In the genomic region with DNA sequence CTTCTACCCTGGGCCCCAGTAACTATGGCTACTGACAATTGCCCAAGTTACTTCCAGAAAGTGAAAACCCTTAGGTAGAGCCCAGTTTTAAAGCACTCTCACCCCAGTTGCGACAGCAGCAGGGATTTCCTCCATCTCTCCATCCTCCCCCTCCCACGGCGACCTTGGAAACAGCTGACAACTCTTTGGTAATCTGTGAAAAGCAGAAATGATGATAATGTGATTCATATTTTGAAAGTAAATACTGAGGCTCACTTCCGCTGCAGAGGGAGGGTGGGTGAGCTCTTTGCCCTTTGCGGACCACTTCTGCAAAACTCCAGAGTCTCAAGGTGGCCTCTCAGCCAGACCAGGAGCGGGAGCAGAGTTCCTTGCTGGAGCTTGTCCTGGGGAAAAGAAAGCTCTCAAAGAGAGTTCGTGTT, we compare ENCODE assay signal across 8 mouse cellular contexts. TPM values are rescaled to one million over a fixed set of nuclear protein-coding genes. Genes with fewer than 3 reads are reported as not detected.
DNase-seq lines count a peak whose midpoint lies in the region; ATAC-seq and TF ChIP-seq lines count a peak whose summit lies in the region.

No protein-coding gene starts in this region.

- H3K9ac ChIP-seq in stomach, embryonic 16.5 days (ENCODE audit: low read length) = 0 out of 2 replicates have a peak overlapping the region, but pooled peaks have one; percentile 46
- no peak overlapping the region for H3K9ac ChIP-seq in hindbrain, embryonic 12.5 days

- H3K36me3 ChIP-seq in testis, adult 2 months (ENCODE audit: control insufficient read depth, insufficient read depth, low read length) = no peaks in the 10 kb centered on the region
- H3K36me3 ChIP-seq in stomach, embryonic 16.5 days (ENCODE audit: control insufficient read depth, insufficient read depth, low read length) = no peaks in the 10 kb centered on the region
- no peaks in the 10 kb centered on the region for H3K36me3 ChIP-seq in hindbrain, embryonic 12.5 days

- H3K4me2 ChIP-seq in stomach, embryonic 16.5 days (ENCODE audit: low read depth, low read length) = peak overlapping the region; percentile 39
- no peak overlapping the region for H3K4me2 ChIP-seq in hindbrain, embryonic 12.5 days (replicated peaks)

- no peak overlapping the region; the same call in 1 of the 2 replicates for H3K27ac ChIP-seq in testis, adult 2 months (ENCODE audit: control insufficient read depth, insufficient read depth, low read depth, low read length)
- H3K27ac ChIP-seq in stomach, embryonic 16.5 days (ENCODE audit: low read length) = no peak overlapping the region
- no peak overlapping the region for H3K27ac ChIP-seq in hindbrain, embryonic 12.5 days

- H3K4me1 ChIP-seq in testis, adult 2 months (ENCODE audit: control insufficient read depth, insufficient read depth, low read length) = peaks cover 18% of the 10 kb centered on the region
- peaks cover 11% of the 10 kb centered on the region for H3K4me1 ChIP-seq in lung, adult 2 months (ENCODE audit: control insufficient read depth, insufficient read depth, low read length)
- H3K4me1 ChIP-seq in stomach, embryonic 16.5 days (ENCODE audit: control insufficient read depth, insufficient read depth, low read length) = peaks cover 31% of the 10 kb centered on the region
- H3K4me1 ChIP-seq in hindbrain, embryonic 12.5 days = peaks cover 22% of the 10 kb centered on the region

- H3K27me3 ChIP-seq in testis, adult 2 months (ENCODE audit: control insufficient read depth, insufficient read depth, low read length) = no peaks in the 10 kb centered on the region
- H3K27me3 ChIP-seq in stomach, embryonic 16.5 days (ENCODE audit: control insufficient read depth, insufficient read depth, low read length) = peaks cover 21% of the 10 kb centered on the region
- peaks cover 48% of the 10 kb centered on the region for H3K27me3 ChIP-seq in hindbrain, embryonic 12.5 days

- 10% methylated on average over 7 of the region's 7 CpGs for WGBS in lung, adult 2 months
- 47% methylated on average over 7 of the region's 7 CpGs for WGBS in stomach, embryonic 16.5 days
- WGBS in hindbrain, embryonic 12.5 days = 76% methylated on average over 7 of the region's 7 CpGs

- H3K9me3 ChIP-seq in stomach, embryonic 16.5 days (replicated peaks; ENCODE audit: control insufficient read depth, low read length) = no peaks in the 10 kb centered on the region
- no peaks in the 10 kb centered on the region for H3K9me3 ChIP-seq in hindbrain, embryonic 12.5 days (replicated peaks)

- no peak for DNase-seq in testis, postnatal 14 days (ENCODE audit: low spot score)
- peak; percentile 61 for DNase-seq in c-Kit-positive CD71-negative TER-119-negative erythroid progenitor cells, embryonic 14.5 days (ENCODE audit: low read depth)
- DNase-seq in lung, adult 2 months = peak; percentile 48
- DNase-seq in left cerebral cortex, adult 8-10 months (ENCODE audit: low spot score in 2 of 2) = no peak
- no peak for DNase-seq in gastrocnemius, postnatal 10 days

- no peak for TF ChIP-seq CTCF in testis, adult 2 months (IDR thresholded peaks at IDR 0.05; ENCODE audit: control insufficient read depth, insufficient read depth, insufficient replicate concordance, low read depth, low read length)
- TF ChIP-seq CTCF in lung, adult 2 months (IDR thresholded peaks at IDR 0.05; ENCODE audit: insufficient read depth, low read length) = no peak

- no peak for TF ChIP-seq POLR2A in testis, adult 2 months (IDR thresholded peaks at IDR 0.05; ENCODE audit: control insufficient read depth, low read depth, low read length)
- no peak; the same call in 1 of the 2 replicates for TF ChIP-seq POLR2A in lung, adult 2 months (IDR thresholded peaks at IDR 0.05; ENCODE audit: borderline replicate concordance, extremely low read depth, low read depth, low read length)

- ATAC-seq in stomach, embryonic 16.5 days (ENCODE audit: insufficient read depth, low FRiP score) = no peak
- ATAC-seq in hindbrain, embryonic 12.5 days (ENCODE audit: low FRiP score) = no peak

- H3K4me3 ChIP-seq in testis, adult 2 months (ENCODE audit: control insufficient read depth, low read depth, low read length) = 0 out of 2 replicates have a peak overlapping the region, but pooled peaks have one; percentile 3
- H3K4me3 ChIP-seq in lung, adult 2 months (replicated peaks; ENCODE audit: extremely low read depth, low read depth, low read length) = peak overlapping the region; percentile 89
- 0 out of 2 replicates have a peak overlapping the region, but pooled peaks have one; percentile 7 for H3K4me3 ChIP-seq in stomach, embryonic 16.5 days (replicated peaks; ENCODE audit: low read length)
- H3K4me3 ChIP-seq in hindbrain, embryonic 12.5 days = no peak overlapping the region

RNA-seq across cellular contexts. Expression of a gene that starts 3.6 kb away (rescaled TPM):
- 10.6 and 13.5 TPM in 2 replicates for polyA plus RNA-seq in testis, adult 2 months (2012; rRNA removed)
- 144 and 340 TPM in 2 replicates for polyA plus RNA-seq in lung, adult 2 months (2012; rRNA removed)
- 3.8 and 4.0 TPM in 2 replicates for polyA plus RNA-seq in stomach, embryonic 16.5 days (2015; fragmentation: Nextera tagmentation; extraction: Ambion mirVana)
- polyA plus RNA-seq in hindbrain, embryonic 12.5 days (2016; fragmentation: Nextera tagmentation; extraction: Ambion mirVana) = 9.4 and 10.3 TPM in 2 replicates
- 10 to 100 TPM; 10.9 to 16.5 (median 13.2) TPM for total RNA-seq in left cerebral cortex, adult 8-10 months (2022)
- 10 to 100 TPM; 25.2 to 31.9 TPM for total RNA-seq in gastrocnemius, postnatal 10 days (2021)

RNA-seq across cellular contexts. Expression of a gene that starts 17.4 kb away (rescaled TPM):
- 1.1 and 1.7 TPM in 2 replicates for polyA plus RNA-seq in testis, adult 2 months (2012; rRNA removed)
- polyA plus RNA-seq in lung, adult 2 months (2012; rRNA removed) = 0.53 and 1.8 TPM in 2 replicates
- 19.2 and 30.6 TPM in 2 replicates for polyA plus RNA-seq in stomach, embryonic 16.5 days (2015; fragmentation: Nextera tagmentation; extraction: Ambion mirVana)
- polyA plus RNA-seq in hindbrain, embryonic 12.5 days (2016; fragmentation: Nextera tagmentation; extraction: Ambion mirVana) = 19.1 and 21.2 TPM in 2 replicates
- total RNA-seq in left cerebral cortex, adult 8-10 months (2022) = 1 to 10 TPM; 5.1 to 8.2 (median 6.0) TPM
- 10 to 100 TPM; 14.2 to 15.8 TPM for total RNA-seq in gastrocnemius, postnatal 10 days (2021)

Comparison
In these comparisons a context has a peak if more than half of its experiments do, and no peak if none do; other contexts are left out.
1. DNase-seq: peak in c-Kit-positive CD71-negative TER-119-negative erythroid progenitor cells, embryonic 14.5 days (single experiment) and lung, adult 2 months (single experiment); none in testis, postnatal 14 days (single experiment), left cerebral cortex, adult 8-10 months (0 of 2) and gastrocnemius, postnatal 10 days (single experiment).
2. RNA of a gene that starts 3.6 kb away (polyA plus RNA-seq): 144 to 340 TPM in lung, adult 2 months; 10.6 to 13.5 TPM in testis, adult 2 months, 9.4 to 10.3 TPM in hindbrain, embryonic 12.5 days and 3.8 to 4.0 TPM in stomach, embryonic 16.5 days; every median in the first group is over 10 times any median in the second.